Mouse (Mus musculus) layer of hippocampus, adult 8-10 months (tissue): ENCODE results near the gene Smc5. TPM values are rescaled to one million over a fixed set of nuclear protein-coding genes. Genes with fewer than 3 reads are reported as not detected.

Source experiments
- total RNA-seq, 4 experiments: library from RNA; stranded (reverse); gene quantifications; 2 replicates each; pipeline ENCODE4 v1.2.4; 2022

The Smc5 gene
- total RNA-seq, 4 experiments from 2014 or later, result 34.3 to 39.0 (median 36.3) TPM

Other genes with a start within 250 kb of the Smc5 start
- 100 to 1,000 TPM; 136 to 156 (median 140) TPM for gene Klf9, start 132.7 kb downstream of the Smc5 start, total RNA-seq
- 1 to 10 TPM in 3 of 4 experiments, under 1 TPM in 1; 0.72 to 3.5 (median 2.1) TPM for gene Mamdc2, start 174.5 kb upstream of the Smc5 start, total RNA-seq